Comparison of ENCODE assay signal across 8 mouse cellular contexts in the genomic region with DNA sequence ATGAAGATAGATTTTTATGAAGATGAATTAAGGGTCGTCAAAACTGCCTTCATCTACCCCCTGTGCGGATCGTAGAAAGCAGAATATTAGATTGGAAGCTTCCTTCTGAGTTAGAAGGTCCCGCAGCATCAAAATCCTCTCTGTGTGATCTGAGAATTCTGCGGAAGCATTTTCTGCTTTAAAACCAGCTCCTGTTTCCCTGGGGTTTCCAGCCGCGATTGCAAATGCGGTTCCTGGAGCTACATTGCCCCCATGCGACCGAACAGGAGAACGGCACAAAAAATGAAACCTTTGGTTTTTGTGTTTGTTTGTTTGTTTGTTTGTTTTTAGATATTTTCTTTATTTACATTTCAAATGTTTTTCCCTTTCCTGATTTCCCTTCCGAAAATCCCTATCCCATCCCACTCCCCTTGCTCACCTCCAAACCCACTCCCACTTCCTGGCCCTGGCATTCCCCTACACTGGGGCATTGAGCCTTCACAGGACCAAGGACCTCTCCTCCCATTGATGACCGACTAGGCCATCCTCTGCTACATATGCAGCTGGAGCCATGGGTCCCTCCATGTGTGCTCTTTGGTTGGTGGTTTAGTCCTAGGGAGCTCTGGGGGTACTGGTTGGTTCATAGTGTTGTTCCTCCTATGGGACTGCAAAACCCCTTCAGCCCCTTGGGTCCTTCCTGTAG. TPM values are rescaled to one million over a fixed set of nuclear protein-coding genes. Genes with fewer than 3 reads are reported as not detected.
DNase-seq lines count a peak whose midpoint lies in the region; ATAC-seq and TF ChIP-seq lines count a peak whose summit lies in the region.
"Not testable (repeated sequence)": the region's sequence is repeated elsewhere in the genome, so short reads cannot be mapped to it uniquely, and the experiment has no call there.

No protein-coding gene starts in this region.

- H3K4me3 ChIP-seq in hindbrain, embryonic 10.5 days; liver, adult 2 months (ENCODE audit: insufficient read depth, low read depth, low read length); neural tube, embryonic 15.5 days (replicated peaks): not testable (repeated sequence)

- peak; percentile 75 for TF ChIP-seq CTCF in liver, adult 2 months (IDR thresholded peaks at IDR 0.05; ENCODE audit: low read depth, low read length)

- H3K79me2 ChIP-seq in liver, adult 2 months (ENCODE audit: control insufficient read depth, insufficient read depth, low read length), result not testable (repeated sequence)

- not testable (repeated sequence) for H3K9ac ChIP-seq in liver, adult 2 months (ENCODE audit: low read depth, low read length); neural tube, embryonic 15.5 days (replicated peaks)

- H3K4me1 ChIP-seq in hindbrain, embryonic 10.5 days (replicated peaks); liver, adult 2 months (ENCODE audit: control insufficient read depth, insufficient read depth, low read length); neural tube, embryonic 15.5 days: not testable (repeated sequence)

- peak; percentile 22 to 71 for DNase-seq in adrenal gland, adult (ENCODE audit: inconsistent age in 2 of 2, low spot score in 1 of 2)
- DNase-seq in cerebellum, postnatal 25 days, result peak; percentile 76 to 83
- peak; percentile 56 for DNase-seq in forelimb bud, embryonic 11.5 days (ENCODE audit: low read depth, low spot score)
- DNase-seq in hindbrain, embryonic 10.5 days (ENCODE audit: low spot score), result peak; percentile 45
- peak; percentile 44 for DNase-seq in layer of hippocampus, adult 11-12 months (ENCODE audit: low spot score)
- peak; percentile 2 for DNase-seq in liver, adult 2 months (ENCODE audit: extremely low read depth, low read depth, low spot score)
- DNase-seq in urinary bladder, postnatal 14 days (ENCODE audit: low spot score), result peak; percentile 34

- 14% methylated on average over 13 of the region's 13 CpGs for whole genome bisulfite sequencing in hindbrain, embryonic 10.5 days
- WGBS in liver, adult 2 months, result 17% methylated on average over 13 of the region's 13 CpGs
- WGBS in neural tube, embryonic 15.5 days, result 12% methylated on average over 13 of the region's 13 CpGs

- H3K9me3 ChIP-seq in hindbrain, embryonic 10.5 days; neural tube, embryonic 15.5 days (replicated peaks): not testable (repeated sequence)

- peak overlapping the region; percentile 50 for H3K4me2 ChIP-seq in neural tube, embryonic 15.5 days

- peak; percentile 83 for ATAC-seq in neural tube, embryonic 15.5 days (ENCODE audit: low FRiP score)

- not testable (repeated sequence) for H3K36me3 ChIP-seq in hindbrain, embryonic 10.5 days; liver, adult 2 months (ENCODE audit: control insufficient read depth, insufficient read depth, low read length); neural tube, embryonic 15.5 days

- TF ChIP-seq POLR2A in liver, adult 2 months (IDR thresholded peaks at IDR 0.05; ENCODE audit: extremely low read depth, insufficient read depth, low read length), result not testable (repeated sequence)

- not testable (repeated sequence) for H3K27me3 ChIP-seq in hindbrain, embryonic 10.5 days (ENCODE audit: insufficient read depth, poor library complexity, severe bottlenecking); liver, adult 2 months (ENCODE audit: control insufficient read depth, insufficient read depth, low read length); neural tube, embryonic 15.5 days (replicated peaks)

- not testable (repeated sequence) for H3K27ac ChIP-seq in hindbrain, embryonic 10.5 days; liver, adult 2 months (replicated peaks; ENCODE audit: insufficient read depth, low read depth, low read length); neural tube, embryonic 15.5 days (replicated peaks)

RNA-seq across cellular contexts. Expression of a gene that starts 45.6 kb away (rescaled TPM):
- 14.7 and 22.1 TPM in 2 replicates for polyA plus RNA-seq in hindbrain, embryonic 10.5 days (2016; fragmentation: Nextera tagmentation; extraction: Ambion mirVana)
- 0.07 TPM in 1 of 2 replicates, not detected in the other for total RNA-seq in liver, adult 2 months (2014; rRNA removed)
- not detected in 2 replicates for polyA plus RNA-seq in liver, adult 2 months (2012; rRNA removed)
- polyA plus RNA-seq in neural tube, embryonic 15.5 days (2015; fragmentation: Nextera tagmentation; extraction: Ambion mirVana), result 42.4 and 51.2 TPM in 2 replicates

Comparison
In these comparisons a context has a peak if more than half of its experiments do, and no peak if none do; other contexts are left out.
1. DNase-seq: peak in every context shown above with its lines; median percentile 80 in cerebellum, postnatal 25 days; 56 in forelimb bud, embryonic 11.5 days; 46 in adrenal gland, adult; 45 in hindbrain, embryonic 10.5 days; 44 in layer of hippocampus, adult 11-12 months; 34 in urinary bladder, postnatal 14 days; 2 in liver, adult 2 months.
2. RNA of a gene that starts 45.6 kb away (polyA plus RNA-seq): 42.4 to 51.2 TPM in neural tube, embryonic 15.5 days and 14.7 to 22.1 TPM in hindbrain, embryonic 10.5 days; not detected in liver, adult 2 months; every median in the first group is over 10 times any median in the second.